Mouse (Mus musculus) ovary, adult 2 months (tissue): Measurements from ENCODE around the gene Cntnap3. TPM values are rescaled to one million over a fixed set of nuclear protein-coding genes. Genes with fewer than 3 reads are reported as not detected.

Source experiments
- polyA plus RNA-seq: library from polyadenylated mRNA; depleted of rRNA; stranded (reverse); fragments of >200 nt; gene quantifications from 2 replicates; pipeline ENCODE4 v1.2.3, GENCODE M21; 2012; rRNA removed

The Cntnap3 gene
- 0.09 and 0.24 TPM in 2 replicates for polyA plus RNA-seq

DNA sequence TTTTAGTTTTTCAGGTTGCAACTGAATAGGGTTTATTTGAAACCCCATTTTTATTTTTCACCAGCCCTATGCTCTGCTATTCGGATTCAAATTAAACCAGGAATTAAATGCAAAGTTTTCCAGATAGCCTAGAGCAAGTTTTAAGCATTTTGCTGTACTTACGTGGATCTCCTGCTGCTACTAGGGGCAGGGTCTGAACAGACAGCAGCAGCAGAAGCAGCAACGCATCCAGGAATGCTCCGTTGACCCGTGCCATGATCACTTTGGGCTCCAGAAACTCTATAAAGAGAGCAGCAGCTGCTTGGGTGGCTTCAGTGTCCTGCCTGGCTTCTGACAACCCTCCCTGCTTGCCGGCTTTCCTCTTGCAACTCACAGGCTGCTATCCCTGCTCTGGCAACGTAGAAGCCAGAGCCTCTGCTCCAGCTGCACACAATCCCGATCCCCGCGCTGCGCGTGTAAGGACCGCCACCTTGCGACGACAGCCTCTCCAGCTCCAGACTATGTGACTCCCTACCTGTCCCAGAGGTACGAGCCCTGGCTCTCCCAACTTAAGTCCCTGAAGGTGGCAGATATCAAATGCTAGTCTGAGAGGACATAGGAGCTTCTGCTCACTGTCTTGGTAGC lies at the start of gene Cntnap3:
Gene Cntnap3, minus strand, starts transcription at position 371 of the 624 bp plus-strand sequence.

DNA sequence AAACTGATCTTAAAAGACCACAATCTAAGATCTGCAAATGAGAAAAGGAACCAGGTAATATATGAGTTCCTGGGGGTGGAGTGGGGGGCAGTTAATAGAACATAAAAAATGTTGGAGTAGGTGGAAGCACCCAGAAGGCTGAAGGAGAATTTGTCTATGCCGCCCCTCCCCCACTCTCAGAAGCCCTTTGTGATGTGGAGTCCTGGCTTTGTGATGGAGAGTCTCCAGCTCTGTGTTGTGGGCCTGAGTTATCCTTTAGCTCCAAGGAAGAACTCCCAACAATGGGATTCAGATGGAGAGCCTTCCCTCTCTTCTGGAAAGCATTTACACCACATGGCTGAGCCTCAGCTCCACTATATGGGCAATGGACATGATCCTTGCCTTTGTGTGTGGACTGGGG lies 13.4 kb upstream of the Cntnap3 start, which contains the start of gene Spata31:
Gene Spata31, plus strand, starts transcription at position 216 of the 400 bp plus-strand sequence.

Other genes starting within 250 kb of the Cntnap3 start
- not detected in 2 replicates for gene Spata31, start 13.5 kb upstream of the Cntnap3 start, polyA plus RNA-seq
- not detected in 2 replicates for gene Spata31d1c, start 129.1 kb upstream of the Cntnap3 start, polyA plus RNA-seq
- not detected in 2 replicates for gene Prss47, start 148.8 kb upstream of the Cntnap3 start, polyA plus RNA-seq
- gene Mfsd14b, start 209.0 kb upstream of the Cntnap3 start, polyA plus RNA-seq = 15.1 and 19.7 TPM in 2 replicates
- gene Olfr465-ps1, start 234.1 kb upstream of the Cntnap3 start, polyA plus RNA-seq = not detected in 2 replicates
- gene Olfr466, start 246.3 kb upstream of the Cntnap3 start, polyA plus RNA-seq = not detected in 2 replicates